Mouse (Mus musculus) testis, postnatal 10 days (tissue): ENCODE data around the gene Rab38.

Experiments
- DNase-seq: peaks from one replicate; pipeline ENCODE4 v3.0.0; 2021; ENCODE audit warnings: low spot score

Gene Rab38

GRCm38 (mm10) chr7:88429786-88430691 is at the start of gene Rab38:
Rab38 (plus strand) TSS chr7:88430273.
- peak; percentile 46 for DNase-seq

- DNase-seq: no peak
These were observed 35.5 kb upstream of the Rab38 start for GRCm38 (mm10) chr7:88394568-88394967.

GRCm38 (mm10) chr7:88395745-88396144 is 34.3 kb upstream of the Rab38 start:
- no peak for DNase-seq

GRCm38 (mm10) chr7:88405311-88405710 is 24.8 kb upstream of the Rab38 start:
- DNase-seq: no peak

GRCm38 (mm10) chr7:88406466-88406865 is 23.6 kb upstream of the Rab38 start:
- no peak for DNase-seq

GRCm38 (mm10) chr7:88421821-88422220 is 8.3 kb upstream of the Rab38 start:
- no peak for DNase-seq

- DNase-seq: no peak
These were observed 6.2 kb upstream of the Rab38 start for GRCm38 (mm10) chr7:88423889-88424288.

- DNase-seq: no peak
These were observed 4.3 kb upstream of the Rab38 start for GRCm38 (mm10) chr7:88425744-88426143.

GRCm38 (mm10) chr7:88427484-88427883 is 2.6 kb upstream of the Rab38 start:
- DNase-seq: no peak

GRCm38 (mm10) chr7:88430692-88431084 is 615 bp downstream of the Rab38 start:
- no peak for DNase-seq

- DNase-seq: no peak
These were observed 10.2 kb downstream of the Rab38 start for GRCm38 (mm10) chr7:88440301-88440700.

- no peak for DNase-seq
These were observed 12.6 kb downstream of the Rab38 start for GRCm38 (mm10) chr7:88442649-88443048.

GRCm38 (mm10) chr7:88443435-88443834 is 13.4 kb downstream of the Rab38 start:
- DNase-seq: no peak

GRCm38 (mm10) chr7:88445320-88445903 is 15.3 kb downstream of the Rab38 start:
- no peak for DNase-seq

GRCm38 (mm10) chr7:88453234-88453633 is 23.2 kb downstream of the Rab38 start:
- no peak for DNase-seq

- DNase-seq: no peak
These were observed 27.8 kb downstream of the Rab38 start for GRCm38 (mm10) chr7:88457827-88458226.

- DNase-seq: no peak
These were observed 37.7 kb downstream of the Rab38 start for GRCm38 (mm10) chr7:88467754-88468153.

- no peak for DNase-seq
These were observed 52.1 kb downstream of the Rab38 start for GRCm38 (mm10) chr7:88482110-88482619.

- no peak for DNase-seq
These were observed 52.6 kb downstream of the Rab38 start for GRCm38 (mm10) chr7:88482628-88483027.

GRCm38 (mm10) chr7:88491020-88491419 is 60.9 kb downstream of the Rab38 start:
- DNase-seq: no peak

GRCm38 (mm10) chr7:88502217-88502817 is 72.2 kb downstream of the Rab38 start:
- no peak for DNase-seq

GRCm38 (mm10) chr7:88509748-88510147 is 79.7 kb downstream of the Rab38 start:
- DNase-seq: no peak

GRCm38 (mm10) chr7:88522481-88522880 is 92.4 kb downstream of the Rab38 start:
- no peak for DNase-seq
